Mouse (Mus musculus) ZHBTc4 (cell line): Measurements from ENCODE around the gene Gm14305.
"Not testable (repeated sequence)": the region's sequence is repeated elsewhere in the genome, so short reads cannot be mapped to it uniquely, and the experiment has no call there.

ENCODE experiments used
- DNase-seq: peaks from one replicate; pipeline ENCODE4 v3.0.0-alpha.2; 2011; ENCODE audit warnings: low read depth, low spot score

Gm14305 gene

GRCm38 (mm10) chr2:176708051-176708450 lies at the start of gene Gm14305:
Gene Gm14305, plus strand, starts transcription at chr2:176708328.
- not testable (repeated sequence) for DNase-seq

- not testable (repeated sequence) for DNase-seq
Observed at GRCm38 (mm10) chr2:176670222-176670621, 37.9 kb upstream of the Gm14305 start, which contains the start of gene Zfp973. Gene Zfp973, plus strand, starts transcription at chr2:176670522.
